Mouse (Mus musculus) lung, adult 18-20 months (tissue): ENCODE measurements around the gene Anp32b.
A peak's percentile ranks its signal among the peaks of the same experiment; 100 is the strongest.

Experiments used
- DNase-seq, 2 experiments: peaks; one replicate each; pipeline ENCODE4 v3.0.0; 2022; ENCODE audit warnings: mixed read lengths in 2 of 2

The Anp32b gene

DNA sequence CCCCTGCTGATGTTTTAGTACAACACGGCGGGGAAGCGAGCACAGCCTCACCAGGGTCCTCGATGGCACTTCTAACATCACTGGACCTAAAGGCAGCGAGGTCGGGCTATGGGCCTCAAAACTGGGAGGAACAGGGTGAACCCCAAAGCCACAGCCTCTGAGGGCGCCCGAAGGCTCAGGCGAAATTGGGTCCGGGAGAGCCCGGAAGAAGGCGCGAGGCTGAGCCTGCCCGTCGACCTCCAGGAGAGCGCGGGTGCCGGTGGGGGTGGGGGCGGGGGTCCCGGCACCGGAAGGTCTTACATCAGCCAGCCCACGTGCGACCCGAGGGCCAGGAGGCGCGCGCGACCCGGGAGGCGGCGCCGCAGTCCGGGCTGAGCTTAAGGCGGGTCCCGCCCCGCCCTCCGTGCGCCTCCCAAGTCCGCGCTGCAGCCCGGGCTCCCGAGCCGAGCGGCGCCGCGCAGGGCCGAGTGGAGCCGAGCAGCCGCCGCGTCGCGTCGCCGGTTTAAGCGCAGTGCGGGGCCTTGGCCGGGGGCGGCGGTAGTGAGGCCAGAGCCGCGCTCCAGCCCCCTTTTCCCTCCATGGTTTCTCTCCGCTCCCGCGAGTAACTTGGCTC, at the start of gene Anp32b:
Gene Anp32b, plus strand, starts transcription at position 384 of the 613 bp plus-strand sequence.
- DNase-seq: peak; percentile 90 to 93

DNA sequence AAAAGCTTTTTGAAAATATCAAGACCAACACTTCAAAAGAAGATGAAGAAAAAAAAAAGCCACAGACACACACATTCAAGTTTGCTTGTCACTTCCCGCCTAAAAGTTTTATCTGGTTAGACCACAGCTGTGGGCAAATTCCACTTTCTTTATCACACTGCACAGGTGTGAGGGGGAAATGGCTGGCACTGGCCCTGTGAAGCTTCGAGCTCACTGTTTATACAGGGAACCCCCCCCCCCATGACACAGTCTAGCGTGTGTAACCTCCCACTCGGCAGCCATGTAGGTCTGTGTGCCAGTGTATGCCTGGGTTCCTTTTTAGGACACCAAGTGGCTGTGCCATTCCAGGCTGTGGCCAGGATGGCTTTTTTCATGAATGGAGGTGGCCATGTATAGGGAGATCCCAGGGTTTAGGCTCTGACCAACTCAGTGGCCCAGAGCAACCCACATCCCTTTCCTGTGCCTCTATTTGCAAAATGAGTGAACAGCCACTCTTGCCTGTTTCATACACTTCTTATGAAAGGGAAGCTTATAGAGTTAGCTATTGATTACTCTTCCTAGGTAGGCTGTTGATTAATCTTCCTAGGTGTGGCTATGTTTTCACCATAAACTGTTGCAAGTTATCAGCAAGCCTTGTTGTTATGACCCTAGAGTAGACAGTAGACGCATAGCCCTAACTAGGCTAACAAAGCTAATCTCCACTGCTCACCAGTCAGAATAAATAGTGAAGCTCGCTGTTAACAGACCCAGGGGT, 46.5 kb upstream of the Anp32b start:
- DNase-seq: no peak

DNA sequence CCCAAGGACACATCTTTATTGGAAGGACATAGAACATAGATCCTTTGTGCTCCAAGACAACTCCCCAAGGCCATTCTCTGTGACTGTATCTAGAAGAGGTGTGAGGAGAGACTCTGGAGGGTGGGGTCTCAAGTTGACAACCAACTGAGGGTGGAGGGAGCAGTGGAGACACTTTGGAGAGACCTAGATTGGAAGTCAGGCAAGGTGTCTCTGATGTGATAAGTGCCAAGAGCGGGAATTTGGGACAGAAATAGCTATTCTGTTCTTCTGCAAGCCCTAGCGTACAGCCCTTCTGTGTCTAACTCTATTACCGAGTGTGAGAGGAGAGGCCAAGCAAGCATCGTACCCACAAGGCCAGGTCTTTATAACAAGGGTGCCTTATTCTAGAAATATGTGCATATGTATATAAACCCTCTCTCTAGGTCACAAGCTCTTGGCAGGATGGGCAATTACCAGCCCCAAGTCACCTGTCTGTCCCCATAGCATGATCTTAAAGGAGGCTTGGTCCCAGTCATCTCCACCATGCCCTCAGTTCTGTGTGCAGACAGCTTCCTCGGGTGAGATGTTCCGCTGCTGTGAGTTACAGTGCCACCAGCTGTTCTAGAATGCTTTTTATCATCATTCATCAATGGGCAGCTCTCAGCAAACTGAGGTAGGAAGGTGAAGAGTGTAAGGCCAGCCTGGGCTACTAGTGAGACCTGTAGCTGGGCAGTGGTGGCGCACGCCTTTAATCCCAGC, 43.6 kb upstream of the Anp32b start:
- DNase-seq: no peak

DNA sequence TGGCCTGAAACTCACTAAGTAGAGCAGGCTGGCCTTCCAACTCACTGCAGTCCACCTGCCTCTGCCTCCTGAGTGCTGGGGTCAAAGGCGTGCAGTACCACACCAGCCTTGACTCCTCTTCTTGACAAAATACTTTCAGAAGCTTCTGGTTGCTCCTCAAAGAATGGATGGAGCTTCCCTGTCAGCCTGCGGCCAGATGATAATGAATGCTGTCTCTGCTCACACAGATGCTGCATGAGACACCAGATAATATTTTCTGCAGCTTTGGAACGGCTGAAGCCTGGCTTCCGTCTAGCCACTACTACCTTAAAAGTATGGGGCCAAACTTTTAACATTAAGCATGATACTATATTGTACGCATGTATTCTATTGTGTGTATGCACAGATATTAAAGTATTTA, 40.0 kb upstream of the Anp32b start:
- no peak for DNase-seq

DNA sequence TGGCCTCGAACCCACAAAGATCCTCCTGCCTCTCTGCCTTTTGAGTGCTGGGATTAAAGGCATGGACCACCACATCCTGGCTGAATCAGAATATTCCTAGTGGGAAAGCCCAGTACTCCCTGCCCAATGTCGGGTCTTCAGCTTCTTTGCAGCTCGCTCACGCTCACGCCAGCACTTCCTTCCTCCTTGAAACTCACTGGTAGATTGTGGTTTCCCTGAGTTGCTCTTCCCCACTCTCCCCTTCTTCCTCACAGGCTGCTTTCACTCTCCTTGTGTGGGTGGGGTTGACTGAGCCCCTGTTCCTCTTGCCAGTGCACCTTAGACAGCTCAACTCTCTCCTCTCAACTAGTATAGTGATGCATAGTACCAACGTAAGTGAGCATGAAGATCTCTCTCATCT, 39.2 kb upstream of the Anp32b start:
- peak; percentile 16 to 25 for DNase-seq

DNA sequence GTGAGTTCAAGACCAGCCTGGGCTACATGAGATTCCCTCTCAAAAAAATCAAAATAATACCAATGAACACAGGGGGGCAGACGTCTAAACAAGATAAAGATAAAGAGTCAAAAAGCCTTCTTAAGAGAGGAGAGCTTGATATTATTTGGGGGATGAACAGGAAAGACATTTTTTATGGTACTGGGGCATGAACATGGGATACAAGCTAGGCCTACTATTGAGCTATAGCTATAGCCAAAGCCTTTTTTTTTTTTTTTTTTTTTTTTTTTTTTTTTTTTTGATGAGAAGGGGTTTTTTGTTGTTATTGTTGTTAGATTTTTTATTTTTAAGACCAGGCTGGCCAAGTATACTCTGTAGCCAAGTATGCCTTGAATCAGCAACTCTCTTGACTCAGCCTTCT, 38.6 kb upstream of the Anp32b start:
- DNase-seq: no peak

DNA sequence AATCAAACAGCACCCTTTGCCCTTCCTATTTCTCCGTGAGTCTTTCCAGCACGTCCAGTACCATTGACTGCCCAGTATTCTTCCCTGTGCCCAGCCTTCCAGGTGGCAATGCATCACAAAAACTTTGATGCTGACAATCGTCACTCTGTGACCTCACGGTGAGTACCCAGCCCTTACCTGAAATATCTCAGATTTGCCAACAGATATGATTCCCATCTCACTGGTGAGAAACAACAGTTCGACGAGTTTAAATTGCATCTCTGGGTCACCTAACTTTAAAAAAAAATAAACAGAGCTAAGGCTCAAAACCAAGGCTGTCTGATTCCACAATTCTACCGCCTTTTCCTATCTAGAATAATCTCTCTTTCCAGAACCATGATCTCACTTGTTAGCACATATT, 37.3 kb upstream of the Anp32b start, which contains the start of gene Hemgn:
Gene Hemgn, minus strand, starts transcription at position 101 of the 400 bp plus-strand sequence.
- no peak for DNase-seq

DNA sequence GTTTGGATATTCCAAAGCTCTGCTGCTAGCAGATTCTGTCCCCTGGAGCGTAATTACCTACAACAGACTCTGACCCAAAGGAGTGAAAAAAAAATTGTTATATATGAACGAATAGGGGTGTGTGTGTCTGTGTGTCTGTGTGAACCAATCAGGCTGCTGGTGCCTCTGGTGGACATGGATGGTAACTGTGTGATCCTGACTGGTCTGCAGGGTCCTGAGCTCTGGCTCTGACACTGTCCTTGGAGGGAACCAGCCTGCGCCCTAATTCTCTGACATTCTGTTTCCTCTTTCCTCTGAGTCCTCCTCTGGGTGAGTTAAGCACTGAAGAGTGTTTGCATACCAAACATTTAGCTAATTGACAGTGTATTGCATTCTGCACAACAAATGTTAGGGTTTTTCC, 33.2 kb upstream of the Anp32b start:
- peak in 1 of 2 experiments; percentile 29 for DNase-seq

DNA sequence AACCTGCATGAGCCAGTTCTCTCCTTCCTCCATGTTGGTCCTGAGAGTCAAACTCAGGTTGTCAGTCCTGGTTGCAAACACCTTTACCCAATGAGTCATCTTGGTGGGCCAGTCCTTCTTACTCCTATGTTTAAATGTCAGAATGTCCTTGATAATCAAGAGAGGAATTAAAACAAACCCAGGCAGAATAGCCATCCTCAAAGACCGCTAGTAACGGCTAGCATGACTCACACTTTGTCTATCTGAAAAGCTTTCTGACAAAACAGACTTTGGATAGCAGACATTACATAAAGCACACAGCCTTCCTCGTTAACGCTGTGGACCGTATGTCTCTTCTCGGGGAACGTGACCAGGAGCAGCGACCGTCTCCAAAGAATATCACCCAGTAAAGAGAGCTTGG, 31.9 kb upstream of the Anp32b start:
- no peak for DNase-seq

DNA sequence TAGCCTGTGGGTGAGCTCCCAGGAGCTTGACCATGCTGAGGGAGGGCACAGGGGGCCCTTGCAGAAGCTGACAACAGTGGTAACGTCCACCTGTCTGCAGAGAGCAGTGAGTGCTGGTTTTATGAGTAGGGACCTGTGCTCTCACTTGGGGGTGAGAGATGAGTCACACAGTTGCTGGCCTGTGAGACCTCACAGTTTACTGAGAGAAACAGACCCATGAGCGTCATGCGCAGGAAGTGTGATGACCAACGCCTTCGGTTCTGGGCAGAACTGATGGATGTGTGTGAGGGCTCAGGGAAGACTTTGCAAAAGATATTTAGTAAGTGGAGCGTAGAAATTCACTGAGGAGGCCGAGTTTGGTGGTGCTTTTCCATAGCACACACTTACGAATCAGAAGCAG, 28.1 kb upstream of the Anp32b start:
- no peak for DNase-seq

DNA sequence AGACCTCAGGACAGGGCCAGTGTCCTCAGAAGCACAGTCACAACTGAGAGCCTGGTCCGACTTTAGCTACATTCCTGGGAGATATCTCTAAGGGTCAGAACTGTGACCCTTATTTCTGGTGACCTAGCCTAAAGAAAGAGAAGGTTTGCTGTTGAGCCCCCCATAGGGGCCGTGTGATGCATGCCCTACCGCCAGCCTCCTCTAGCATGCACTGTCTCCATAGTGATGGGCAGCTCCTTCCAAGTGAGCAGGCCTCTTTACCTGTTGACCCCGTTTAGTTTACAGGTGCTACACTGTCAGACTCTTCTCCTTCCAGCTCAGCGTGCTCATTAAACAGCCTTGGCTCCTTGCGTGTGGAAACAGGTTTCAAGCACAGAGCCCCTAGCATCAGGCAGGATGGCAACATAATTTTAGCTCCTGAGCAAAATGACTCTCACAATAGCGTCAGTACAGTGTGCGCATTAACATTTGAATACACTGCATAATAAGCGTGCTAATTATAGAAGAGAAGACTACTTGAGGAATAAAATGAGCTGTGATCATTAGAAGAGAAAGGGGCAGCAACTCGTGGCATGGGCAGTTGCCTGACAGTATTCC, 21.7 kb upstream of the Anp32b start:
- DNase-seq: no peak

DNA sequence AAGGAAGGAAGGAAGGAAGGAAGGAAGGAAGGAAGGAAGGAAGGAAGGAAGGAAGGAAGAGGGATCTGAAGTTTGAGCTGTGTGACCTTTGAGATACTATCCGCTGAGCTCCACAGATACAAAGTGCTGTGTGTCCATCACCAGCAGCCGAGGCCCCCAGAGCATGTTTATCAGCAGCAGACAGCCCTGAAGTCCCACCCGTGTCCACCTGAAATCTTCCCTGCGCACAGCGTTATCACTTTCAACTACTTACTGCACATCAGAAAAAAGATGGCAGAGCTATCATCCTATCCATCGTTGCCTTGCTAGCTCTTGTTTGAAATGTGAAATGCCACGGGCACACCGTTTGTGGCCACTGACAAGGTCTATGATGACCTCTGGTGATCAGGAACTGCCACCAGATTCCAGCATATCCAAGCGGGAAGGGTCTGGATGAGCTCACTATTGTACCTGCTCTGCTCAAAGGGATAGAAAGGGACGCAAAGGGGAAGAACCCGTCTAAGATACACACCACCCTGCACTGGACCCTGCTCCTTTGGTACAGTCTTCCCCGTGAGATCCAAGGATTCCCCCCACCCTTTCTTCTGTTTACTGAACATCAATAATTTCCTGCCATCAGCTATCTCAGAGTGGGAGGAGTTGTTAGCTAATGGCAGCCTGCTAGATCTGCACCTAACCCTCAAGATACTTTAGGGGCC, 18.2 kb upstream of the Anp32b start:
- DNase-seq: no peak

DNA sequence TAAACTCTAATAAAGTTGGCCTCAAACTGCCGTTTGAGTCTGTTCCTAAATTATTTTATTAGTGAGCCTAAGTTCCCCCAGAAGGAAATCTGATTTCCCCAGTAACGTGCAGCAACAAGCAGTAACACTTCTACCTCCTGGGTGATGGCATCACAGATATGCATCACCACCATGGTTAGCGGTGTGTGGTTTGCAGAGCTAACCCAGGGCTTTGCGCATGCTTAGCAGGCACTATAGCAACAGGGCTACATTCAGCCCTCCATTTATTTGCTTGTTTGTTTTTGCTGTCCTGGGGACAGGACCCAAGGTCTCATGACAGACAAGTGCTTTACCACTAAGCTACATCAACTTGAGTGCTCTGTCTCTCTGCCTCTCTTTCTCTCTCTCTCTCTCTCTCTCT, 8.2 kb upstream of the Anp32b start:
- DNase-seq: no peak

DNA sequence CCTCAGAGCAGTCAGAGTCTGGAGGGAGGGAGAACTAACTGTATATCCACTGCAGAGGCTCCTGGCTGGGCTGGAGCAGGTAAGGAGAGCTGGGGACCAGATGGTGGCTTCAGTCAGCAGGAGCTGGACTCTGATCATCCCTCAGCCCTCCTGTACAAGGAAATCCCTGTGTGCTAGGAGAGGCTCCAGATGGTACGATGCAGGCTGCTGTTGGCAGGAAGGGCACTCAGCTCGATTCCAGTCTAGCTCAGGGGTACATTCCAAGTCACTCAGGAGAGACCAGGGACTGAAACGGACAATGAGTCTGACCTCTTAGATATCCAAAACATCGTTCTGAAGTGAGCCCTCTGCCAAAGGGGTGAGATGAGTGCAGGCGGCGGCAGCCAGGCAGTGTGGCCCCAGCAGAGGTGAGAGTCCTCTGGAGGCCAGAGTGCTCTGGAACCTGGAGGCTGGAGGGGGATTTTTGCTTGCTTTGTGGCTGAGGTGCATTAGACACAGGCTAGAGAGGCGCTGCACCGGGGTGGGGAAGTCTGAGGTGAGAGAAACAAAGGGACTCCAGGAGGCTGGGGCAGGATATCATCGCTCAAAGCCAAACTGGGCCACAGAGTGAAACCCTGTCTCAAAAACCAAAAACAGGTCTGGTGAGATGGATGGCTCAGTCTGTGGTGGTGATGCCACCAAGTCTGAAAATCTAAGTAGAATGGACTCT, 5.3 kb upstream of the Anp32b start:
- no peak for DNase-seq

DNA sequence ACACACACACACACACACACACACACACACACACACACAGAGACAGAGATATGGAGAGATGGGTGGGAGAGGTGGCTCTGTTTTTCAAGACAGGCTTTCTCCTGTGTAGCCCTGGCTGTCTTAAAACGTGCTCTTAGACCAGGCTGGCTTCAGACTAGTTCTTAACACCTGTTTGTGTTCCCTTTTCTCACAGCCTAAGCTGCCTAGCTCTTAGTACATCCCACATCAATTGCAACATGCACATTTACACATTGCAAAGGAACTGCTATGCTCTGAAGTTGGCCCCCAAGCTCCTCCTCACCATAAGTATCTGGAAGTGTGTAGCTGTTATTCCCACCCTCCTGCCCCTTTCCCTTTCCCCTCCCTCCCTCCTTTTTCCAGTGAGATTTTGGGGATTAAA, 3.2 kb upstream of the Anp32b start:
- no peak for DNase-seq

DNA sequence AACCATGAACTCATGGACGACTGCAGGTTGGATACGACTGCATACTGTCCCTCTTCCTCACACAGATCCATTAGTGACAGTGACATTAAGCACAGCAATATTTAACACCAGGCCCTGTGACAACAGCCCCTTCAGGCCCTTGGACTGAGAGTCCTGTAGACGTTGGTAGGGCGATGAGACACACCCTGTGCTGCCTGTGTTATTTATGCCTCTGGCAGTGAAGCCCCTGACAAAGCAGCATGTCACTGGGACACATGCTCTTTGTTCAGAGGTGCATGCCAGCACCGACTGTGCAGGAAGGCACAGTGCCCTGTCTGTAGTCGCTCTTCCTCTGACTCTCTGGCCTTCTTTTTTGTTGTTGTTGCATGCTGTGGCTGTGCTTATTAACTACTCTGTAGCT, 1.8 kb upstream of the Anp32b start:
- DNase-seq: no peak

DNA sequence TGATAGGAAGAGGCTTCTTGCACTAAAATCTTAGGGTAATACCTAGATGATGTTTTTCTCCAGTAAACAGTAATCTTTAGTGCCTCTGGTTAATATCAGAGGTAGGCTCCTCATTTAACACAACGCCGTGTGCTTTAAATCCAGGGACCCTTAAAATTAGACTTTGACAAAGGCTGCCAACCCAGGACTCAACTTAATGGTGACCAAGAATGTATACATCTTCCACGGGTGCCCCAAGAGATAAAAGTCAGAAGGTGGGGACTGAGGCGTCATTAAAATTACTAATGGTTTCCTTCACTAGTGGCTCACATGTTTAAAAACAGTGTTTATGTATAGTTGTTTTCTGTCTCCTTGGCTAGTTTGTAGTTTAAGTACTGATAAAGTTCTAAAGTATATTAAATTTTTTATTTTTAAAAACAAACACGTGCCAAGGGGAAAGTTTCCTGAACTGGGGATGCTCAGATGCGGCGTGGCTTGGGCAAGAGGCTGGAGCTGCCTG, 633 bp upstream of the Anp32b start:
- DNase-seq: no peak

DNA sequence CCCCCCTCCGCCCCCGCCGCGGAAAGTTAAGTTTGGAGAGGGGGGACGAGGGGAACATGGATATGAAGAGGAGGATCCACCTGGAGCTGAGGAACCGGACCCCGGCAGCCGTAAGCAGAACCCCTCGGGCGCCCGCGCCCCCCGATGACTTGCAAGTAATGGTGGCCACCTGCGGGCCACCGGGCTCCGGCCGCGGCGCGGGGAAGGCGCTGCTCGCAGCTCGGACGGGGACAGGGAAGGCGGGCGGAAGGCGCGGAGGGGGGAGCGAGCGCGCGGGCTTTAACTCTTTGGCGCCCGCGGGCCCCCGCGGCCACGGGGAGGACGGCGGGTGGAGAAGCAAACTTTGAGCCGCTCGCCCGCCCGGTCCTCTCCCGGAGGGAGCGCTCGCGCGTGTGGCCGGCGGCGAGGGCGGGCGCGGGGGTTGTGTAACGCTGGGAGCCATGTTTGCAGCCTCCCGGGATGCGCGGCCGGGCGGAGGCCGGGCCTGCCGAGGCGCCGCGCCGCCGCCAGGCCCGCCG, 597 bp downstream of the Anp32b start:
- peak; percentile 70 to 78 for DNase-seq

DNA sequence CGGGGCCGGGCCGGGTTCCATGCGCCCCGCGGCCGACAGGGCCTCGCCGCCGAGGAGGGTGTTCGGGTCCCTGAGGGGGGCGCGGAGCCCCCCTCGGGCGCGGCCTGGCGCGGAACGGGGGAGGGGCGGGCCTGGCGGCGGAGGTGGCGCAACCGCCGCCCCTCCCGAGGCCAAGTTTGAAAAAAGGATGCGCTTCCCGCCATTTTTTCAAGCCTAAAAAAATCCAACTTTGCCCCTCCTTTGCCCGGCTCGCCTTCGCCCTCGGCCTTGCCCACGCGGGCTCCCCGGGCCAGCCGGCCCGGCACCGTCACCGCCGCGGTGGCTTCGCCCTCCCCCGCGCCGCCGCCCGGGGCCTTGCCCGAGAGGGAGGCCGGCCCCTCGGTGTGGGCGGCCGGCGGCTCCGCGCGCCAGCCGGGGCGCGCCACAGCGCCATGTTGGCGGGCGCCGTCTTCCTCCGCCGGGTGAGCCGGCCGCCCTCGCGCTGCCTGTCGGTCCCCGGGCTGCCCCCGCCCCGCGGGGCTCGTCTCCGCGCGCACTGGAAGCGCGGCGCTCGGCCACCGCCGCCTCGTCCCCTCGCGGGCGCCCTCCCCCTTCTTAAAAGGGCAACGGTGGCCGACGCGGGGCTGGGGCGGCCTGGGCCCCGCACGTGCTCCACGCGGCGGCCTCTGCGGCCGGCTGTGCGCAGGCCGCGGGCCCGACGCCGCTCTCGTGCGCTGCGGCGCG, 1.2 kb downstream of the Anp32b start:
- peak; percentile 73 for DNase-seq

DNA sequence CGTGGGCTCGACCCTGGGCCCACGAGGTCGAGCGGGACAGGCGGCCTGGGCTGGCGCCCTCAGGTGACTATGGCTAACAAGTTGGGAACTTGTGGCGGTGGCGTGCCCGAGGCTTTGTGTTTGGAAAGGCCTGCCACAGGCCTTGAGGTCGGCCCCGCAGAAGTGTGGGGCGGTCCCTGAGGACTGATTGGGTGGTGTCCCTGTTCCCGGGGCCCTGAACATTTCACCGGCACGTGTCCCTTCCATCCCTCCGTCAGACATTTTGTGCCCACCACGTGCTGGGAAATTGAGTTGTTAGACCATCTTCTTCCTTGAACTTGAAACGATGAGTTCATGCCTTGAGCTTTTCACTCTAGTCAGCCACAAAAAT, 1.8 kb downstream of the Anp32b start:
- DNase-seq: peak; percentile 73 to 74
